Mouse (Mus musculus) midbrain, embryonic 16.5 days (tissue): ENCODE measurements at regions not wholly inside any gene's neighbourhood (a gene's known extent, or its start where the extent isn't known, plus 50 kb on each side); places are given as distances from the start of the nearest gene placed in this dataset.

Experiments used
- ATAC-seq: fragments of 200-750 bp; cut with Nextera tagmentation; 2 replicates; pipeline ENCODE4 v1.8.0; 2017; ENCODE audit warnings: moderate TSS enrichment
- H3K27ac ChIP-seq: fragments of 300-500 bp; sonication (generic); 2 replicates; pipeline ENCODE4 v1.5.1; 2014; ENCODE audit warnings: mild to moderate bottlenecking, low read length, mixed read lengths
- H3K27me3 ChIP-seq: fragments of 300-500 bp; sonication (generic); 2 replicates; pipeline ENCODE4 v1.6.1; 2014; ENCODE audit warnings: low read depth, low read length, mixed read lengths; ENCODE audit not compliant: control insufficient read depth, insufficient read depth
- H3K36me3 ChIP-seq: fragments of 300-500 bp; sonication (generic); 2 replicates; pipeline ENCODE4 v1.6.1; 2014; ENCODE audit warnings: mild to moderate bottlenecking, low read length, moderate library complexity, mixed read lengths; ENCODE audit not compliant: control insufficient read depth, insufficient read depth
- H3K4me1 ChIP-seq: fragments of 300-500 bp; sonication (generic); 2 replicates; pipeline ENCODE4 v1.6.1; 2014; ENCODE audit warnings: mild to moderate bottlenecking, low read length, mixed read lengths; ENCODE audit not compliant: control insufficient read depth, insufficient read depth
- H3K4me2 ChIP-seq: fragments of 300-500 bp; sonication (generic); 2 replicates; pipeline ENCODE4 v1.6.1; 2014; ENCODE audit warnings: mild to moderate bottlenecking, low read length, mixed read lengths
- H3K4me3 ChIP-seq: fragments of 300-500 bp; sonication (generic); 2 replicates; pipeline ENCODE4 v1.5.1; 2014; ENCODE audit warnings: low read depth, mild to moderate bottlenecking, low read length, moderate library complexity, mixed read lengths
- H3K9ac ChIP-seq: fragments of 300-500 bp; sonication (generic); 2 replicates; pipeline ENCODE4 v1.6.1; 2014; ENCODE audit warnings: low read depth, low read length, mixed read lengths
- H3K9me3 ChIP-seq: fragments of 300-500 bp; sonication (generic); replicated peaks from 2 replicates; pipeline ENCODE4 v1.6.1; 2014; ENCODE audit warnings: mild to moderate bottlenecking, low read length, mixed read lengths; ENCODE audit not compliant: control insufficient read depth, poor library complexity, severe bottlenecking
- WGBS: fragments of 180-500 bp; shearing (Covaris S2); extraction: QIAGEN DNeasy Blood & Tissue Kit; methylation state at CpG from one replicate; pipeline ENCODE4 v1.1.7; 2014; 5-methylcytosine and 5-hydroxymethylcytosine counted together

DNA sequence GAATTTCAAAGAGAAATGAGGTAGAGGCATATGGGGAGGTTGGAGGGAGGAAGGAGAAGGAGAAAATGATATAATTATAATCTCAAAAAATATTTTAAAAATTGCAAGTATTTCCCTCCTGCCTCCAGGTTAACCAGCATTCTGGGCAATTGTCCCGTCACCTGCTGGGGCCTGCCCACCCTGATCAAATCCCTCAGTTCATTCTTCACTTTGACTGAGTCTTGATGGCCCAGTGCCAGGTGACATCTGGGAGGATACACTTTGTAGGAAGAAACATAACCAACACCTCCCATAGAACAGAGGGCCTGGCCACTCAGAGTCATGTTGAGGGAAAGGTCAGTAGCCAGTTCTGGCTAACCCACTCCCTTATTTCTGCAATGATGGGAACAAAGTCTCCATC lies 360.8 kb upstream of the Ubash3b start:
- WGBS: 84% methylated on average over 1 of the region's 1 CpGs
- Histone ChIP-seq H3K4me3 (no peak overlapping the region), H3K4me2 (no peak overlapping the region), H3K36me3 (no peaks in the 10 kb centered on the region), H3K27ac (peak overlapping the region; percentile 38; the same call in 1 of the 2 replicates), H3K4me1 (peaks cover 33% of the 10 kb centered on the region), H3K9ac (no peak overlapping the region), H3K9me3 (no peaks in the 10 kb centered on the region), H3K27me3 (no peaks in the 10 kb centered on the region)
- no peak for ATAC-seq

DNA sequence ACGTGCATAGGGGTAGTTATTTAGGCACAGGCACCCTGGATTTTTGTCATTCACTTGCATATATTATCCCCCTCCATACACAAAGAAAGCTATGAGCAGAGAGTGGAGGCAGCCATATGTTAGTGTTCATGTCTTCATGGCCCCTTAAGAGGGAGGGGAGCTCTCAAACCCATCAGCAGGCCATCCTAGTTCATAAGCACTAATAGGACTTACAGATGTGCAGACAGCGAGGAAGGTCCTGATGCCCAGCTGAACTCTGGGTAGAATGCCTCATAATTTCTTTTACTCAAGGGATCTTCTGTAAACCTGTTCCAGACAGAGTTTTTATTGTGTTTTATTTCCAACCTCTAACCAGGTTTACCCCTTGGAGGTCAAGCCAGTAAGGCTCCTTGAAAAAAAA lies 356.3 kb upstream of the Ubash3b start:
- Histone ChIP-seq H3K4me1 (0 out of 2 replicates have a peak, but pooled peaks cover 2% of the 10 kb centered on the region), H3K4me3 (no peak overlapping the region), H3K9me3 (no peaks in the 10 kb centered on the region), H3K36me3 (no peaks in the 10 kb centered on the region), H3K9ac (no peak overlapping the region), H3K27me3 (no peaks in the 10 kb centered on the region), H3K27ac (no peak overlapping the region), H3K4me2 (no peak overlapping the region)
- 70% methylated on average over 2 of the region's 2 CpGs for WGBS
- no peak for ATAC-seq

DNA sequence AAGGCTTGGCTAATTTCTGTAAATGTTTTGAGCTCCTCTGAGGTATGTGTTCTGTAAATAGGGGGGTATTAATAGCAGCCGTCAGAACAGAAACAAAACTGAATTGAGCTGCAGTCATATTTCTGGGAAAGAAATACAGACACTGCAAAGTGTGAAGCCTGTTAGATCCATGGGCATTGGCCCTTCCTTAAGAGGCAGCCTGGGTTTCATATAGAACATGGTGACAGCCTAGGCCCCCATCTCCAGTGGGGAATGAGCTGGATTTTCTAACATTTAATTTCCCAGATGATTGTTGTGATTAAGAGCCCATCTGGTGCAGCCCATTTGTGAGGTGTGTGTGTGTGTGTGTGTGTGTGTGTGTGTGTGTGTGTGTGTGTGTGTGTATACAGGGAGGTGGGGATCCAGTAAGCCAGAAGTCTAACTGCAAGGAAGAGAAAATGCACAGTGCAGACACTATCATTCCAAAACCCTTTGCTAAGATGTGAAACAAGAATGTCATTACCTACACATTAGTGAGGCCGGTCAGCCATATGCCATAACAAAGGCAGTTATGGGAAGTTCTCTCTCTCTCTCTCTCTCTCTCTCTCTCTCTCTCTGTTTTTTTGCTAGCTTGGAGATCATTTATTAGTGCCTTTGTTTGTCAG lies 355.7 kb upstream of the Ubash3b start:
- H3K9me3 ChIP-seq: no peaks in the 10 kb centered on the region
- no peak overlapping the region for H3K9ac ChIP-seq
- no peaks in the 10 kb centered on the region for H3K36me3 ChIP-seq
- no peak overlapping the region for H3K4me3 ChIP-seq
- 73% methylated on average over 2 of the region's 2 CpGs for WGBS
- no peak for ATAC-seq
- H3K27ac ChIP-seq: no peak overlapping the region
- no peaks in the 10 kb centered on the region for H3K4me1 ChIP-seq
- no peak overlapping the region for H3K4me2 ChIP-seq
- H3K27me3 ChIP-seq: no peaks in the 10 kb centered on the region

DNA sequence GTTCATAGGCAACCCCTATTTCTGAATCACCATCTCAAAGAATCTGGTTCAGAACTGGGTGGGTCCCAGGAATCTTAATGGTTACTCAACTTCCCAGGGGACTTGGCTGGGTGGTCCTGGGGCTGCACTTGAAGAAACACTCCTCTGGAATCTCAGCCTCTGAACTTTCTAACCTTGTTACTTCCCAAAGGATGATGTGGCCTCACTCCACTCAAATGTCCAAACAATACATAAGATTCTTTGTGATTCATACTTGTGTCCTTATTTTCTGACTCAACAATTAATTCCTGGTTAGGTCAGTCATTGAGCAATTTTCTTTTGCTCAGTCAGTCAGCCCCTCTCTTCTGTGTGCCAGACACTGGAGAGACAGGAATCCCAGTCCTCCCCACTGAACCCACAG lies 353.7 kb upstream of the Ubash3b start:
- Histone ChIP-seq H3K36me3 (no peaks in the 10 kb centered on the region), H3K4me3 (no peak overlapping the region), H3K27me3 (no peaks in the 10 kb centered on the region), H3K4me1 (no peaks in the 10 kb centered on the region), H3K27ac (no peak overlapping the region), H3K9ac (no peak overlapping the region), H3K9me3 (no peaks in the 10 kb centered on the region), H3K4me2 (no peak overlapping the region)
- no peak for ATAC-seq

DNA sequence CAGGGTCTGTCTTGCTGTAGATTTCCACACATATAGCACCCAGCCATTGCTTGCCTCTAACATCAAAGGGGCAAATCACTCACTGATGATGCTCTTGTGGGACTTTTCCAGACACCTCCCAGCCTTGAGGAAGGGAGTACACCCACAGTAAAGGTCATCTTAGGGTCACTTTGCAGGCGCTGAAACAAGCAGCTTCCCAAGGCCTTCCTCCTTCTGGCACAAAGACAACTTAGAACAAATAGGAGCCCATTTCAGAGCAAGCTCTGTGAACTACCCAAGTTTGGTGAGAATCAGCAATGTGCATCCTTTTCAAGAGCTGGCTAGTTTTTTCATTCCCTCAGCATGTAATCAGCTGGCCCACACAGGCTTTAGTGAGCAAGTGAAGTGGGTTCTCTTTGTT lies 352.2 kb upstream of the Ubash3b start:
- H3K27ac ChIP-seq: no peak overlapping the region
- ATAC-seq: no peak
- H3K4me3 ChIP-seq: no peak overlapping the region
- no peaks in the 10 kb centered on the region for H3K27me3 ChIP-seq
- no peaks in the 10 kb centered on the region for H3K4me1 ChIP-seq
- no peaks in the 10 kb centered on the region for H3K9me3 ChIP-seq
- H3K4me2 ChIP-seq: no peak overlapping the region
- 0 out of 2 replicates have a peak, but pooled peaks cover 2% of the 10 kb centered on the region for H3K36me3 ChIP-seq
- 64% methylated on average over 1 of the region's 1 CpGs for WGBS
- no peak overlapping the region for H3K9ac ChIP-seq

DNA sequence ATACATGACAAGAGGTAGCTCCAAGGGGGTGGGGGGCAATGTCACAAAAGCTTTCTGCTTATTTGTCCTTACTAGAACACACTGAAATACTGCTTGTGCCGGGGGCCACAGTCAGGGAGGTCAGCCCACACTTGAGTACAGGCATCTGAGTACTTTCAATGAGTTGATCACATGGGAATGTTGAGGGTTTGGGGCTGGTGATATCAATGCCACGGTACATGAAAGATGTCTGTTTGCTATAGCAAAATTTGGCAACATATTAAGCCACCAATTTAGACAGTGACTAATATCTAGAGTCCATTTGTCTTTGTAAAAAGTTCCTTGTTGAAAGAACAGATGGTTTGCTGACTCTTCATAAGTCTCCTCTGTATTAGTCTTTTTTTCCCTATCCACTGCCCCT lies 348.1 kb upstream of the Ubash3b start:
- no peak overlapping the region for H3K9ac ChIP-seq
- H3K9me3 ChIP-seq: no peaks in the 10 kb centered on the region
- H3K4me1 ChIP-seq: no peaks in the 10 kb centered on the region
- ATAC-seq: no peak
- 90% methylated on average over 2 of the region's 2 CpGs for WGBS
- H3K27me3 ChIP-seq: no peaks in the 10 kb centered on the region
- 0 out of 2 replicates have a peak, but pooled peaks cover 2% of the 10 kb centered on the region for H3K36me3 ChIP-seq
- no peak overlapping the region for H3K27ac ChIP-seq
- H3K4me3 ChIP-seq: no peak overlapping the region
- no peak overlapping the region for H3K4me2 ChIP-seq

DNA sequence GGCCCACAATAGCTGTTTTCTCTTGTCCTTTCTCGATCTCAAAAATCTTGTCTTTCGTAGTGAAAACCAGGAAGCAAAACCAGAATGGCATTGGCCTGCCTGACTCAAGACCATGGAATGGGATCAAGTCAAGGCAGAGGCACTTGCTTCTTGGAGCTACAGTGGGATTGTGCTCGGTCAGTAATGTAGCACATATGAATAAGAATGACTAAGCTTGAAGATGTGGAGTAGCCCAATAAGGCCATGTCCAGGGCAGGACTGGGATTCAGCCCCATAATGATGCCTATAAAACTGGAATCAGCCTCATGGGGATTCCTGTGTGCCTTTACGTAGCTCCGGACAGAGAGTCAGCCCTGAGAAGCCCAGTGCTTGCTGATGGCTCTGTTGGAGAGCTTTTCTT lies 347.2 kb upstream of the Ubash3b start:
- 0 out of 2 replicates have a peak, but pooled peaks cover 2% of the 10 kb centered on the region for H3K36me3 ChIP-seq
- no peaks in the 10 kb centered on the region for H3K27me3 ChIP-seq
- no peak overlapping the region for H3K9ac ChIP-seq
- H3K27ac ChIP-seq: no peak overlapping the region
- no peaks in the 10 kb centered on the region for H3K9me3 ChIP-seq
- no peak for ATAC-seq
- H3K4me1 ChIP-seq: no peaks in the 10 kb centered on the region
- 96% methylated on average over 5 of the region's 5 CpGs for WGBS
- no peak overlapping the region for H3K4me3 ChIP-seq
- H3K4me2 ChIP-seq: no peak overlapping the region

DNA sequence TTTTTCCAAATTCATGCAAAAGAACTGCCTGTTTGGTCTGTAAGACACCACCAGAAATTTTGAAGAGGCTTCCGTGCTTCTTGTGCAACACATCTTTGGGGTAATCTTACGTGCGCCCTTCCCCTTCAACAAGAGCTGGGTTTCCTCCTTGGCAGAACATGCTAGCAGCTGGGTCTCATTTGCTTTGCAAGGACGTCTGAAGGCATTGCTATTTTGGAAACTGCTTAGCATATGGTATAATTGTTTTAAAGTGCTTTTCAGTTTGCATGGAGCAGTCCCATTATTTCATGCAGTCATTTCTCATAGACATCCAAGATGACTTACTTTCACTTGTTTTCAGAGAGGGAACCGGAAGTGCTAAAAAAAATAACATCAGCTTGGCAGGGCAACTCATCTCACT lies 336.8 kb upstream of the Ubash3b start:
- WGBS: 90% methylated on average over 5 of the region's 5 CpGs
- no peak for ATAC-seq
- no peak overlapping the region for H3K9ac ChIP-seq

DNA sequence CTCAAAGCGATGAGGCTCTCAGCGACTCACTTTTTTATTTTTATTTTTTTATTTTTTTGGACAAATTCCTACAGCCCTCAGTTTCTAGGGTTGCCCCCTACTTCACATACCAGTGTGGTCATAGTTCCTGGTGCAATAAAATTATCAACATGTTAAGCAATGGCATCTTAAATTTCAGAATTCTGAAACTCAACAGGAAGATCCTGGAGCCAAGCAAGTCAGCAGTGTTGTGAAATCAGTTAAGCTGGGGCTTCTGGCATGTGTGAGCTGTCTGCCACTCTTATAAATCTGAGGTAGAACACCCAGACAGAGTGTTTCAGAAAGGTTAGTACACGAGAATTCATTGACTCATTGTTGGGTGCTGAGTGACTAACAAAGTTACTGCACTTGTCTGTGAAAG lies 328.6 kb upstream of the Ubash3b start:
- Histone ChIP-seq H3K4me1 (no peaks in the 10 kb centered on the region), H3K9ac (no peak overlapping the region), H3K27ac (no peak overlapping the region), H3K36me3 (peaks cover 2% of the 10 kb centered on the region; the same call in 1 of the 2 replicates), H3K27me3 (no peaks in the 10 kb centered on the region), H3K9me3 (no peaks in the 10 kb centered on the region), H3K4me3 (no peak overlapping the region), H3K4me2 (no peak overlapping the region)
- ATAC-seq: no peak
- WGBS: 90% methylated on average over 3 of the region's 3 CpGs

More for the DNA sequence above, 336.8 kb upstream of the Ubash3b start:
- Histone ChIP-seq H3K4me1 (no peaks in the 10 kb centered on the region), H3K9me3 (no peaks in the 10 kb centered on the region), H3K4me3 (no peak overlapping the region), H3K4me2 (no peak overlapping the region), H3K27ac (no peak overlapping the region), H3K36me3 (peaks cover 7% of the 10 kb centered on the region), H3K27me3 (no peaks in the 10 kb centered on the region)
